Mouse (Mus musculus): Measurements from ENCODE around the gene Sowahc. TPM values are rescaled to one million over a fixed set of nuclear protein-coding genes. Genes with fewer than 3 reads are reported as not detected.
A peak's percentile ranks its signal among the peaks of the same experiment; 100 is the strongest.

Sowahc gene
- 9.5 and 10.2 TPM in 2 replicates for polyA plus RNA-seq (2015; fragmentation: Nextera tagmentation; extraction: Ambion mirVana)

GRCm38 (mm10) chr10:59221473-59222270 lies at the start of gene Sowahc, which contains the start of gene Sept10:
TSS of gene Sowahc (plus strand) at chr10:59221953.
TSS of gene Sept10 (minus strand) at chr10:59221847.
- peak within 1 kb of the TSS; percentile 91 for H3K27ac ChIP-seq (replicated peaks)
- TF ChIP-seq EP300 (optimal IDR thresholded peaks at IDR 0.05) (peak; percentile 85), CTCF (IDR thresholded peaks at IDR 0.05; ENCODE audit: low read depth) (no peak)
- peak; percentile 98 for ATAC-seq (ENCODE audit: low FRiP score, low TSS enrichment)
- H3K4me2 ChIP-seq (replicated peaks; ENCODE audit: low read depth), result peak within 1 kb of the TSS; percentile 99
- peaks cover 4% of the 10 kb centered on the region; the same call in 1 of the 2 replicates for H3K4me1 ChIP-seq (replicated peaks; ENCODE audit: control insufficient read depth, insufficient read depth)
- H3K4me3 ChIP-seq (ENCODE audit: low read depth, low read length), result peak within 1 kb of the TSS; percentile 84
- peak; percentile 98 for DNase-seq (ENCODE audit: low spot score)
- H3K27me3 ChIP-seq (ENCODE audit: control insufficient read depth, insufficient read depth, low read length), result no peaks in the 10 kb centered on the region
- H3K36me3 ChIP-seq (ENCODE audit: control insufficient read depth, insufficient read depth, low read length), result no peaks in the 10 kb centered on the region
- no peaks in the 10 kb centered on the region for H3K9me3 ChIP-seq (ENCODE audit: control insufficient read depth, low read length)
- peak within 1 kb of the TSS; percentile 88 for H3K9ac ChIP-seq (ENCODE audit: low read length)
- WGBS, result under 1% methylated on average over 79 of the region's 84 CpGs

- H3K27me3 ChIP-seq (ENCODE audit: control insufficient read depth, insufficient read depth, low read length), result no peaks in the 10 kb centered on the region
- H3K36me3 ChIP-seq (ENCODE audit: control insufficient read depth, insufficient read depth, low read length), result no peaks in the 10 kb centered on the region
- H3K9me3 ChIP-seq (ENCODE audit: control insufficient read depth, low read length), result no peaks in the 10 kb centered on the region
- 59% methylated on average over 1 of the region's 1 CpGs for WGBS
- H3K9ac ChIP-seq (ENCODE audit: low read length), result no peak overlapping the region
- H3K4me2 ChIP-seq (replicated peaks; ENCODE audit: low read depth), result no peak overlapping the region
- ATAC-seq (ENCODE audit: low FRiP score, low TSS enrichment) (no peak), DNase-seq (ENCODE audit: low spot score) (no peak)
- no peak overlapping the region for H3K27ac ChIP-seq (replicated peaks)
- no peaks in the 10 kb centered on the region for H3K4me1 ChIP-seq (replicated peaks; ENCODE audit: control insufficient read depth, insufficient read depth)
- no peak overlapping the region for H3K4me3 ChIP-seq (ENCODE audit: low read depth, low read length)
- peak; percentile 25 for TF ChIP-seq CTCF (IDR thresholded peaks at IDR 0.05; ENCODE audit: low read depth)
- no peak for TF ChIP-seq EP300 (optimal IDR thresholded peaks at IDR 0.05)
Measured at GRCm38 (mm10) chr10:59172539-59172938, 49.2 kb upstream of the Sowahc start.

GRCm38 (mm10) chr10:59179620-59180019 lies 42.1 kb upstream of the Sowahc start:
- no peak overlapping the region for H3K4me2 ChIP-seq (replicated peaks; ENCODE audit: low read depth)
- H3K27ac ChIP-seq (replicated peaks), result no peak overlapping the region
- H3K27me3 ChIP-seq (ENCODE audit: control insufficient read depth, insufficient read depth, low read length), result no peaks in the 10 kb centered on the region
- no peak for ATAC-seq (ENCODE audit: low FRiP score, low TSS enrichment)
- 57% methylated on average over 3 of the region's 3 CpGs for WGBS
- no peaks in the 10 kb centered on the region for H3K4me1 ChIP-seq (replicated peaks; ENCODE audit: control insufficient read depth, insufficient read depth)
- H3K36me3 ChIP-seq (ENCODE audit: control insufficient read depth, insufficient read depth, low read length), result no peaks in the 10 kb centered on the region
- TF ChIP-seq CTCF (IDR thresholded peaks at IDR 0.05; ENCODE audit: low read depth) (no peak), EP300 (optimal IDR thresholded peaks at IDR 0.05) (no peak)
- H3K9me3 ChIP-seq (ENCODE audit: control insufficient read depth, low read length), result no peaks in the 10 kb centered on the region
- H3K9ac ChIP-seq (ENCODE audit: low read length), result no peak overlapping the region
- DNase-seq (ENCODE audit: low spot score), result no peak
- no peak overlapping the region for H3K4me3 ChIP-seq (ENCODE audit: low read depth, low read length)

- no peak overlapping the region for H3K27ac ChIP-seq (replicated peaks)
- ATAC-seq (ENCODE audit: low FRiP score, low TSS enrichment) (no peak), DNase-seq (ENCODE audit: low spot score) (no peak)
- no peak overlapping the region for H3K9ac ChIP-seq (ENCODE audit: low read length)
- H3K9me3 ChIP-seq (ENCODE audit: control insufficient read depth, low read length), result no peaks in the 10 kb centered on the region
- H3K27me3 ChIP-seq (ENCODE audit: control insufficient read depth, insufficient read depth, low read length), result no peaks in the 10 kb centered on the region
- H3K4me3 ChIP-seq (ENCODE audit: low read depth, low read length), result no peak overlapping the region
- no peak overlapping the region for H3K4me2 ChIP-seq (replicated peaks; ENCODE audit: low read depth)
- no peaks in the 10 kb centered on the region for H3K4me1 ChIP-seq (replicated peaks; ENCODE audit: control insufficient read depth, insufficient read depth)
- WGBS, result 55% methylated on average over 3 of the region's 3 CpGs
- TF ChIP-seq CTCF (IDR thresholded peaks at IDR 0.05; ENCODE audit: low read depth) (no peak), EP300 (optimal IDR thresholded peaks at IDR 0.05) (no peak)
- no peaks in the 10 kb centered on the region for H3K36me3 ChIP-seq (ENCODE audit: control insufficient read depth, insufficient read depth, low read length)
Measured at GRCm38 (mm10) chr10:59182306-59182705, 39.4 kb upstream of the Sowahc start.

- TF ChIP-seq EP300 (optimal IDR thresholded peaks at IDR 0.05) (no peak), CTCF (IDR thresholded peaks at IDR 0.05; ENCODE audit: low read depth) (no peak)
- no peak for ATAC-seq (ENCODE audit: low FRiP score, low TSS enrichment)
- H3K9me3 ChIP-seq (ENCODE audit: control insufficient read depth, low read length), result no peaks in the 10 kb centered on the region
- H3K9ac ChIP-seq (ENCODE audit: low read length), result no peak overlapping the region
- no peak overlapping the region for H3K4me2 ChIP-seq (replicated peaks; ENCODE audit: low read depth)
- no peak for DNase-seq (ENCODE audit: low spot score)
- 70% methylated on average over 5 of the region's 5 CpGs for WGBS
- no peak overlapping the region for H3K4me3 ChIP-seq (ENCODE audit: low read depth, low read length)
- no peak overlapping the region for H3K27ac ChIP-seq (replicated peaks)
- no peaks in the 10 kb centered on the region for H3K27me3 ChIP-seq (ENCODE audit: control insufficient read depth, insufficient read depth, low read length)
- H3K4me1 ChIP-seq (replicated peaks; ENCODE audit: control insufficient read depth, insufficient read depth), result no peaks in the 10 kb centered on the region
- no peaks in the 10 kb centered on the region for H3K36me3 ChIP-seq (ENCODE audit: control insufficient read depth, insufficient read depth, low read length)
Measured at GRCm38 (mm10) chr10:59194891-59195290, 26.9 kb upstream of the Sowahc start.

- Histone ChIP-seq H3K4me3 (ENCODE audit: low read depth, low read length) (no peak overlapping the region), H3K4me1 (replicated peaks; ENCODE audit: control insufficient read depth, insufficient read depth) (no peaks in the 10 kb centered on the region), H3K27ac (replicated peaks) (no peak overlapping the region), H3K27me3 (ENCODE audit: control insufficient read depth, insufficient read depth, low read length) (no peaks in the 10 kb centered on the region), H3K9me3 (ENCODE audit: control insufficient read depth, low read length) (no peaks in the 10 kb centered on the region), H3K9ac (ENCODE audit: low read length) (no peak overlapping the region), H3K36me3 (ENCODE audit: control insufficient read depth, insufficient read depth, low read length) (no peaks in the 10 kb centered on the region), H3K4me2 (replicated peaks; ENCODE audit: low read depth) (no peak overlapping the region)
- DNase-seq (ENCODE audit: low spot score), result no peak
- no peak for TF ChIP-seq EP300 (optimal IDR thresholded peaks at IDR 0.05)
- TF ChIP-seq CTCF (IDR thresholded peaks at IDR 0.05; ENCODE audit: low read depth), result no peak
- ATAC-seq (ENCODE audit: low FRiP score, low TSS enrichment), result no peak
- WGBS, result 98% methylated on average over 3 of the region's 3 CpGs
Measured at GRCm38 (mm10) chr10:59196763-59197162, 25.0 kb upstream of the Sowahc start.
